Mouse (Mus musculus) cerebellum, postnatal 14 days (tissue): ENCODE results near the gene Alkbh2.
A peak's percentile ranks its signal among the peaks of the same experiment; 100 is the strongest.

Experiments used
- DNase-seq, 2 experiments: peaks; one replicate each; pipeline ENCODE4 v3.0.0; 2021; ENCODE audit warnings: mixed read lengths in 2 of 2

Gene Alkbh2

GRCm38 (mm10) chr5:114127374-114128349 lies at the start of gene Alkbh2:
TSS of gene Alkbh2 (minus strand) at chr5:114128218.
- peak; percentile 91 to 93 for DNase-seq

GRCm38 (mm10) chr5:114176548-114177400 lies 48.8 kb upstream of the Alkbh2 start:
- no peak for DNase-seq

DNA sequence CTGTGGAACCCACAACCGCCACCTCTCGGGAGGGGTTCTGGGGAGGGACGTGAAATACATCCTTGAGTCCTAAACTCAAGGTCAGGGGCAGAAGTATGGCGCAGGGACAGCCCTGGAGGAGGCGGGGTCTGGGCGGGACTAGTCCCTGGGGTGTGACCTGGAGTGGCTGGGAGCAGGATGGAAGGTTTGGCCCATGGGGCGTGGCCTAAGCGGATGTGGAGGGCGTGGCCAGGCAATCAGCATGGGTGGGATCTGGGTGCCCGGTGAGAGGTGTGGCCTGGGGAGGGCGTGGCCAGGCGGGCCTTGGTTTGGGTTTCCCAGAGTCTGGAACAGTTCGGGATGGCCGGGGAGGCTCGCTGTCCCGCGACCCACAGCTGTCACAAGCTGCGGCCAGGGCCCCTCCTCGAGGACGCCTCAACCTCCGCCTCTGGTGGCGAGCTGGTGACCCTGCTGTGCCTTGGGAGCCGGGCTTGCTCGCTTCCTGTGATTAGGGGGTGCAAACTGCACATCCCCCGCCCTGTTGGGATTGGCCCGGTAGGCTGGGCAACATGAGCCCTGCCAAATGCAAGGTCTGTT lies 47.7 kb upstream of the Alkbh2 start:
- DNase-seq: peak; percentile 57 to 68

DNA sequence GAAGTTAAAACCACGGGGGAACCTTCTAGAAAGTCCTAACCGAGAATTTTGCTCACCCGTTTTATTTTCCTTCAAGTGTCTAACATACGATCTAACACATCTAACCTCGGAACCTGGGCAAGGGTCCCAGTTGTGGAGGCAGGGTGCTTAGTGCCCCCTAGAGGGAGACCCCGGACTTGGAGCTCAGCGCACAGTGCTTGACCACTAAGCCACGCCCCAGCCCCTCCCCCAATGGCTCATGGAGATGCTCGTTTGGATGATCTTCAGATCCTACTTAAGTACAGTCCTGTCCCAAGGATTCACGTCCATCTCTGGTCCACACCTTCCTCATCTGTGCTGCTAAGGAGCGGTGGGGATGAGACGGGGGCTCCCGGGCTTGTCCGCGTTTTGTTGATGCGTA lies 46.6 kb upstream of the Alkbh2 start:
- peak; percentile 33 to 74 for DNase-seq

DNA sequence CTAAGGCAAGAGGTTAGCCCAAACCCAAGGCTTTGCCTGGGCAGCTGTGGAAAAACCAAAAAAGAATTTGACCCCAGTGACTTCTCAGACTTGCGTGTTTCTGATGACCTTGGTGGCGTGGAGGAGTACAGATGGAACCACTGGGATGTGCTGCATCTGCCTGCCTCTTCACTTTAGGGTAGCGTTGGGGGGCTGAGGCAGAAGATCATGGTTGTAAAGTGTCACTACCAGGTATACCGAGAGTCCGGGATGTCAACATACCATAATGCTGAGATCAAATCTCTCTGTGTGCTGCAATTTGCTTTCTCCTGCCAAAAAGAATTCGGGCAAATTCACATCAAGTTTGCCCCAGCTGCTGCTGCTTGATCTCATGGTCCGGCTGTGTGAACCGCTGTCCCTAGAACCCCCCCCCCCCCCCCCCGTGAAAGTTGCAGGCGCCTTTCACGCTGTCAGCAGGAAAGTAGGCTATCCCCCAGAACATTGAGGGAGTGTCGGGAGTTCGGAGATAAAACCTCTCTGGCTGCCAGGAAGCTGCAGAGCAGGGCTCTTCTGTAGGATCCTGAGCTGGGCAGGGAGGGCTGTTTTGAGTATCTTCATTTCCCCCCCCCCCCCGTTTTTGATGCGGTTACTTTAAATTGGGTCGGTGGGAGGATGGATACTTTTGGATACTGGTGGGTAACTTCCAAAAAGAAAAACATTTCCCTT lies 46.0 kb upstream of the Alkbh2 start:
- DNase-seq: no peak

- no peak for DNase-seq
Measured at GRCm38 (mm10) chr5:114173458-114173857, 45.4 kb upstream of the Alkbh2 start.

- no peak for DNase-seq
Measured at GRCm38 (mm10) chr5:114172936-114173335, 44.9 kb upstream of the Alkbh2 start.

- DNase-seq: no peak
Measured at GRCm38 (mm10) chr5:114170345-114170744, 42.3 kb upstream of the Alkbh2 start.

DNA sequence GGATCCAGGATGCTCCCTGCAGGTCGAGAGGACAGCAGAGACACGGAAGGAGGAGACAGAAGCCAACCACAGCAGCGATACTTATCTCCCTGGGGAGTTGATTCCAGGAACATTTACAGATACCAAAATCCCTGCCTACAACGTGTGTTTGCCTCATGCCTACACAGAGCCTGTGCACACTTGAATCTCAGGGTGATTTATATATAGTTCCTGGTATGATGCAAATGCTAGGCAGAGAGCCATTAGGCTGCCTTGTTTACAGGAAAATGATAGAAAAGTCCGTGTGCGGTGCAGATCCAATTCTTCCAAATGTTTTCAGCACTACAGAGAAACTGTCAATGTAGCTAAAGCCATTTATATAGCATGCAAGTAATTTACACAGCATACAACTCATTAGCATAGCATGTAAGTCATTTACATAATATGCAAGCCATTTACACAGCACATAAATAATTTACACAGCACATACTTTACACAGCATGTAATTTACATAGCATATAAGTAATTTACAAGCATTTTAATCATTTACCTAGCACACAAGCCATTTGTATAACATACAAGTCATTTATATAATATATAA lies 35.2 kb upstream of the Alkbh2 start:
- no peak for DNase-seq

DNA sequence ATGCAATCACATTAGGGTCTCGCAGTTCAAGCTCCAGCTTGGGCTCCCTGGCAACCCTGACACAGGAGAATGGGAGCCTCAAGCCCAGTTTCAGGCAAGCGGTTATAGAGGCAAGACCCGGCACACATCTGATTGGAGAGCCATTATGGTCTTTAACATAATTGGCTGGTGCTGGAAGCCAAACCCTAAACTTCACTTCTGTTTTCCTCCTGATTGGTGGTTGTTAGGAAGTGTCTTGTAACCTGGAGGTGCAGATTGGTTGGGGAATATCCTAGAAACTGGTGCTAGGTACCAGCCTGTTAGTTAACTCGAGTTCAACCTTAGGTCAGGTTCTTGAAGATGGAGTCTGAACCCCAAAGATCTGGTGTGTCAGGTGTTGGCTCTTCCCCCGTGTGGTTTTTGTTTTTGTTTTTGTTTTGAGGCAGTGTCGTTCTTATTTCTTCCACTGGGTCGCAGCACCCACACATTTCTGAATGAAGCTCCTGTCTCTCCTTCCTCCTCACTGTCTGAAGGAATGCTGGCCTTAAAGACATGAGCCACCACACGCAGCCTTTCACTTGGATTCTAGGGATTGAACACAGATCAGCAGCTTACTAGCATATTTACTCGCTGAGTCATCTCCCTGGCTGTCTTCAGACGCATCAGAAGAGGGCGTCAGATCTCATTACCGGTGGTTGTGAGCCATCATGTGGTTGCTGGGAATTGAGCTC lies 34.2 kb upstream of the Alkbh2 start:
- no peak for DNase-seq

DNA sequence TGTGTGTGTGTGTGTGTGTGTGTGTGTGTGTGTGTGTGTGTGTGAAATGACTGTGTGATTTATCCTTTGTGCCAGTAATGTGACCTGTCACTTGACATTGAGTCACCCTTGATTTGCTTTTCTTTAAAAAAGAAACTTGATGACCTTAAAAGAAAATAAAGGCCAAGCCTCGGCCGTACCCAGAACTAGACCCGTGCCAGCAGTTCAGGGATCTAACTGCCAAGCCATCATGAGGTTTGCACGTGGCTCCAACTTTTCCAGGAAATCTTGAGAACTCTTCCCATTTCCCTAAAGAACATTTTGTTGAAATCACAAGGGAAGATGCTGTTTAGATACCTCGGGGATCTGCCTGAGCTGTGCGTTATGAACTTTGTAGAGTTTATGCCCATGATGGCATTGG lies 33.4 kb upstream of the Alkbh2 start:
- DNase-seq: no peak

DNA sequence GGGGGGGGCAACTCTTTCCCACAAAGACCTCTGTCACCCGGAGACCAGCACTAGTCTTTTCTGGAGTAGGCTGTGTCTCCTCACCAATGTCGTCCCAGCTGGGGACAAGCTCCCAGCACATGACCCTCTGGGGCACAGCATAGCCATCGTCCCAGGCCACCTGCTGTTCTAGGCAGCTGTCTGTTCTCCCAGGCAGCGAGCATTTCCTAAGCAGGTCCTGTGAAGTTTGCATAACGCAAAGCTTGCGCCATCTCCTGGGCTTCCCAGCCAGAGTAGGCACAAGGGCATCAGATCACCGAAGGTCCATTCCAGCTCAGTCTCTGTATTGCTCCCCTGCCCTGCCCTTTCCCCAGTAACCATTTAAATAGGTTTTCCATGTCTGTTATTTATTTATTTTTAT lies 29.2 kb upstream of the Alkbh2 start:
- no peak for DNase-seq

- DNase-seq: peak in 1 of 2 experiments; percentile 55
Measured at GRCm38 (mm10) chr5:114155168-114155933, 27.3 kb upstream of the Alkbh2 start.

DNA sequence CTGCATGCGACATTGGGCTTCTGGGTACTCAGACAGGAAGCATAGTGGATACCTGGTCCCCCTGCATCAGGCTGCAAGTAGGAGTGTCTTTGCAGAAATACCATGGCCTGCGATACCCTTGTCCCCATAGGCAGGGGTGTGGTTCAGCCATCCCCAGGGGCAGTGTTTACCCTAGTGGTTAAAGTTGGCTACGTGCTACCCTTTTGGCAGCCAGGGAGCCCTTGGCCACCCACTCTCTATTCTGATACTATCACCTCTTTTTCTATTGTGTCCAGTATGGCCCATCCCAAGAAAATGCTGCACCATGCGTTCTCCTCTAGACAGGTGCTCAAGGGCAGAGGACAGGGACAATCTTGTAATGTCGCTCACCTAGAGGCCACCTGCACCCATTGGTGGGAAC lies 26.7 kb upstream of the Alkbh2 start:
- DNase-seq: no peak

DNA sequence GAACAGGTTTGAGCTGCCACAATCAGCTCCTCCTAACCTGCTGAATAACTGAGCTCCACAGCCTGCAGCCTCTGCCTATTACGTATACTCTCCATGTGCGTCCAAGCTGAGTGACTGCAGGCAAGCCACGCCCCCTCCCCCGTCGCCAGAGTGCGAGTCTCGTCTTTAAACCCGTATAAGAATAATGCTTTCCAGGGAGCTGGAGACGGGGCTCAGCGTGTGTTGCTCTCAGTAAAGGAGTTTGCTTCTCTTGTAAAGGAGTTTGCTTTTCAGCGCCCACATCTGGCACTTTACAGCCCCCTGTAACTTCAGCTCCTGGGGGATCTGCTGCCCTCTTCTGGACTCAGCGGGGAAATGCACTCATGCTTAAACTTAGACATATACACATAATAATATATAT lies 25.5 kb upstream of the Alkbh2 start:
- no peak for DNase-seq

GRCm38 (mm10) chr5:114152359-114153092 lies 24.5 kb upstream of the Alkbh2 start:
- DNase-seq: no peak

DNA sequence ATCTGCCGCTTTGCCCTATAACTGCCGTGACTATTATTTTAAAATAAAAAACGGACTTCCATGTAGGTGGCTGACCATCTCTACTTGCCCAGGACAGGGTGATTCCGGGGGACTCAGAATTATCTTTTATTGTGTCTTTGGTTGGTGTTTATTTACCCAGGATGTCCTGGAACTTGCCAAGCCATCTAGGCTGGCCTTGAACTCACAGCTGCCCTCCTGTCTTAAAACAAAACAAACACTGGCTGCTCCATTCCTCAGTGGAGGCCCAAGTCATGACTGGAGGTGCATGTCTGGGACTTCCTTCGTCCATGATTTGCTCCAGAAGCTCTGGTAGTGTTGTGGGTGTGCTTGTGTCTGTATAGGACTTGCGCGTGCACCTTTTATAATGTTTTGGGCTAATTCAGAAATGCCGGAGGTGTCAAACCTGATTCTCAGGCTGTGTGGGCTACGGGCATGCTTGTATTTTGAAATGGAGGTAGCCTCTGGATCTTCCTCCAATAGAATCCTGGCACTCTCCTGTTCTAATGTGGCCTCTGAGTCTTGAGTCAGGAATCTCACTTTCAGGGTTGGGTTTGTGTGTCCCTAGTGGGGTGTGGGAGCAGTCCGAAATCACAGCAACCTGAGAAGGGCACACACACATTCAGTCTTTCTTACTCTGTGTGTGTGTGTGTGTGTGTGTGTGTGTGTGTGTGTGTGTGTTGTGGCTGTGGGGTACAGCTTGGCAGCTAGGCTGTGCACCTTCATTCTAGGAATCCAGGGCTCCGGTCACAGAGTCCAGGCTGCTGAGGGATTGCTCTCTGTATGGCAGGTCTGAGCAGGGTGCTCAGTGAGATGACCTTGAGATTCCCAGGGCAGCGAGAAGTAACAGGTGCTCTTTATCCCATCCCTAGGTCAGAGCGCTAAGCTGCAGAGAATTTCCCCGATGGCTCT lies 19.3 kb upstream of the Alkbh2 start:
- DNase-seq: no peak

DNA sequence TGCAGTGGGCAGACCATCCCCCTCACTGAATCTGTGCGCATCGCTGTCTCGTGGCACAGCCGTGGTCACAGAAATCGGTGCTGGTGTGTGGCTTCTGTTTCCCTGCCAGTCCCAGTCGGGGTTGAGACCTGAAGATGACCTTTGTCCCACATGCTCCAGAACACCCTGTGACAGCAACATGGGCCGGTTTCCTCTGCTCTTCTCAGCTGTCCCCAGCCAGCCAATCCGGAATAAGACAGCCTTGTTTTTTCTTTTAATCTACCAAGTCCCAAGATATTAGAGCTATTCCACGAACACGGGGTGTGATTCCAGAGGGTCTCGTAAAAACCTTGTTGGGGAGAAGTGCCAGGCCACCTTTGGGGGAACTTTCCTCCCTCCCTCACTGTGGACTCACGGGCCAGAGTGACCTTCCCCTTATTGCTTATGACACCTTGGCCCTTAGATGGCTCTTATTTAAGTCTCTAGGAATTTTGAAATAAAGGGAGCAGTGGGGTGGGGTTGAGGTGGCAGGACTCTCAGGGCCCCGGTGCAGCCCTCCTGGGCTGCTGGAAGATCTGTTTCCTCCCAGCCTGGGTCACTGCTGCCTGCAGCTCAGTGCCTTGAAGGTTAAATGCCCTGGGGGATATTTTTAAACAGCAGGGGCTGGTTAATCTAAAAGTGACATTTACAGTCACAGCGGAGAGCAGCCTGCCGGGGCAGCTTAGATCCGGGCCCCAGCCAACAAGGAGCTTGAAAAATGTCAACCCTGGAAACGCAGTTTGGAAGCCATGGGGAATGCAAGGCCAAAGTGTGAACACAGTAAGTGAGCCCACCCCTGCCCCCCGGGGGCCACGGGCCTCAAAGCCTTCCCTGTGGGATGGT lies 18.2 kb upstream of the Alkbh2 start, which contains the start of gene Acacb:
Gene Acacb (plus strand): TSS at position 508 of the 861 bp plus-strand sequence.
- no peak for DNase-seq
